Mouse (Mus musculus) stomach, embryonic 15.5 days (tissue): ENCODE data around the gene Cdk10. TPM values are rescaled to one million over a fixed set of nuclear protein-coding genes. Genes with fewer than 3 reads are reported as not detected.
"Not testable (repeated sequence)": the region's sequence is repeated elsewhere in the genome, so short reads cannot be mapped to it uniquely, and the experiment has no call there.

ENCODE experiments used
- ATAC-seq: fragments of 200-750 bp; cut with Nextera tagmentation; 2 replicates; pipeline ENCODE4 v1.8.0; 2017; ENCODE audit warnings: low read depth, moderate number of reproducible peaks, moderate TSS enrichment; ENCODE audit not compliant: insufficient read depth, low FRiP score
- H3K27ac ChIP-seq: fragments of 300-500 bp; sonication (generic); 2 replicates; pipeline ENCODE4 v1.5.1; 2015; ENCODE audit warnings: mild to moderate bottlenecking, inconsistent platforms
- H3K27me3 ChIP-seq: fragments of 300-500 bp; sonication (generic); replicated peaks from 2 replicates; pipeline ENCODE4 v1.6.1; 2015; ENCODE audit warnings: inconsistent platforms
- H3K36me3 ChIP-seq: fragments of 300-500 bp; sonication (generic); 2 replicates; pipeline ENCODE4 v1.6.1; 2015; ENCODE audit warnings: inconsistent platforms
- H3K4me1 ChIP-seq: fragments of 300-500 bp; sonication (generic); 2 replicates; pipeline ENCODE4 v1.6.1; 2015; ENCODE audit warnings: inconsistent platforms
- H3K4me2 ChIP-seq: fragments of 300-500 bp; sonication (generic); 2 replicates; pipeline ENCODE4 v1.6.1; 2015; ENCODE audit warnings: mild to moderate bottlenecking, inconsistent platforms
- H3K4me3 ChIP-seq: fragments of 300-500 bp; sonication (generic); replicated peaks from 2 replicates; pipeline ENCODE4 v1.5.1; 2015; ENCODE audit warnings: inconsistent platforms
- H3K9ac ChIP-seq: fragments of 300-500 bp; sonication (generic); 2 replicates; pipeline ENCODE4 v1.6.1; 2015; ENCODE audit warnings: inconsistent platforms
- H3K9me3 ChIP-seq: fragments of 300-500 bp; sonication (generic); 2 replicates; pipeline ENCODE4 v1.6.1; 2016; ENCODE audit warnings: inconsistent platforms
- WGBS: fragments of 180-500 bp; shearing (Covaris S2); methylation state at CpG from one replicate; pipeline ENCODE4 v1.1.7; 2015; 5-methylcytosine and 5-hydroxymethylcytosine counted together
- polyA plus RNA-seq: library from polyadenylated mRNA; unstranded; fragments of >200 nt; fragmentation: Nextera tagmentation; extraction: Ambion mirVana; gene quantifications from 2 replicates; pipeline ENCODE4 v1.2.1, GENCODE M21; 2015

The Cdk10 gene
- polyA plus RNA-seq, 1 experiment from 2014 or later, result 28.8 TPM

GRCm38 (mm10) chr8:123203571-123203970 is 21.1 kb upstream of the Cdk10 start:
- Histone ChIP-seq H3K9me3 (no peaks in the 10 kb centered on the region), H3K4me3 (no peak overlapping the region), H3K36me3 (peaks cover 30% of the 10 kb centered on the region), H3K27ac (no peak overlapping the region), H3K27me3 (no peaks in the 10 kb centered on the region), H3K9ac (no peak overlapping the region), H3K4me2 (no peak overlapping the region), H3K4me1 (no peaks in the 10 kb centered on the region)
- WGBS, result 78% methylated on average over 3 of the region's 3 CpGs
- ATAC-seq, result no peak

- peaks cover 30% of the 10 kb centered on the region for H3K36me3 ChIP-seq
- H3K9me3 ChIP-seq, result no peaks in the 10 kb centered on the region
- H3K27ac ChIP-seq, result 0 out of 2 replicates have a peak overlapping the region, but pooled peaks have one; percentile 58
- H3K27me3 ChIP-seq, result no peaks in the 10 kb centered on the region
- peaks cover 13% of the 10 kb centered on the region for H3K4me1 ChIP-seq
- peak overlapping the region; percentile 98 for H3K4me3 ChIP-seq
- no peak for ATAC-seq
- 35% methylated on average over 10 of the region's 10 CpGs for WGBS
- peak overlapping the region; percentile 100 for H3K9ac ChIP-seq
- H3K4me2 ChIP-seq, result peak overlapping the region; percentile 81
These were observed 12.8 kb upstream of the Cdk10 start for GRCm38 (mm10) chr8:123211876-123212275.

- no peaks in the 10 kb centered on the region for H3K27me3 ChIP-seq
- peak within 1 kb of the TSS; percentile 58; the same call in 1 of the 2 replicates for H3K27ac ChIP-seq
- peak; percentile 94 for ATAC-seq
- H3K36me3 ChIP-seq, result peaks cover 24% of the 10 kb centered on the region
- H3K4me3 ChIP-seq, result peak within 1 kb of the TSS; percentile 98
- peak within 1 kb of the TSS; percentile 81 for H3K4me2 ChIP-seq
- peak within 1 kb of the TSS; percentile 100 for H3K9ac ChIP-seq
- 2% methylated on average over 70 of the region's 76 CpGs for WGBS
- no peaks in the 10 kb centered on the region for H3K9me3 ChIP-seq
- peaks cover 13% of the 10 kb centered on the region for H3K4me1 ChIP-seq
These were observed 12.1 kb upstream of the Cdk10 start, which contains the start of the genes Chmp1a and Spata33 for GRCm38 (mm10) chr8:123212321-123213117. Gene Chmp1a, minus strand, starts transcription at chr8:123212763. Gene Spata33, plus strand, starts transcription at chr8:123212832.

DNA sequence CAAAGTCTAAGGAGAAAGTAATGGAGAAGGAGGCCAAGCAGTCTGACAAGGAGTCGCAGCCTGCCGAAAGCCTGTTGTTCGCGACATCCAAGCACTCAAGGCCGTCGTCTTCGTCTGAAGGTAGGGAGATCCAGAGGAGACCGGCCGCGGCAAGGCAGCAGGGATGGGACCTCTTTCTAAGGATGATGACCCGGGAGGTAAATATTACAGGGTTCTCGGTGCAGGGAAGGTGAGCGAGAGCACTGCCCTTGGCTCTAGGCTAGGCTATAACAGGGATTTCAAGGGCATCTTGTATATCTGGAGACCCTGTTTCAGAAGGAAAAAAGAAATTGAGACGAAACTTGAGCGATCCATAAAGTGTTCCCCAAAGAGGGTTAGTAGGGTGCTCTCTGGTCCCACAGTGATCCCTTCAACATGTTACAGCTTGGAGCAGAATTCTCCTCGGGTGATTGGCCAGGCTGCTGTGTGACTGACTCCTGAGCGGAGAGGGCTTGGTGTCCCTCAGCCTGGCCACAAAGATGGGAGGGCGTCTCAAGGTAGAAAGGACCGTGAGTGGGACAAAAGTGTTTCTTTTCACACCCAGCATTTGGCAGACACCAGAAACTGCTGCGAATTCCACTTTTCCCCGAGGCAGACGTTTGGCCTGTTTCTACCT is 11.4 kb upstream of the Cdk10 start:
- Histone ChIP-seq H3K9ac (peak overlapping the region; percentile 27; the same call in 1 of the 2 replicates), H3K9me3 (no peaks in the 10 kb centered on the region), H3K4me2 (peak overlapping the region; percentile 81), H3K4me1 (peaks cover 13% of the 10 kb centered on the region), H3K36me3 (peaks cover 17% of the 10 kb centered on the region; the same call in 1 of the 2 replicates), H3K27ac (0 out of 2 replicates have a peak overlapping the region, but pooled peaks have one; percentile 21), H3K27me3 (no peaks in the 10 kb centered on the region), H3K4me3 (peak overlapping the region; percentile 98)
- ATAC-seq, result no peak; the same call in none of the 2 replicates
- WGBS, result 11% methylated on average over 22 of the region's 22 CpGs

GRCm38 (mm10) chr8:123215430-123215829 is 9.2 kb upstream of the Cdk10 start:
- no peak overlapping the region for H3K9ac ChIP-seq
- H3K27me3 ChIP-seq, result no peaks in the 10 kb centered on the region
- ATAC-seq, result no peak
- no peaks in the 10 kb centered on the region for H3K9me3 ChIP-seq
- H3K4me2 ChIP-seq, result no peak overlapping the region
- WGBS, result 87% methylated on average over 3 of the region's 3 CpGs
- H3K4me1 ChIP-seq, result peaks cover 13% of the 10 kb centered on the region
- no peaks in the 10 kb centered on the region for H3K36me3 ChIP-seq
- H3K27ac ChIP-seq, result no peak overlapping the region
- no peak overlapping the region for H3K4me3 ChIP-seq

GRCm38 (mm10) chr8:123220917-123221316 is 3.7 kb upstream of the Cdk10 start:
- Histone ChIP-seq H3K9ac (no peak overlapping the region), H3K9me3 (no peaks in the 10 kb centered on the region), H3K4me1 (peaks cover 13% of the 10 kb centered on the region), H3K4me2 (no peak overlapping the region), H3K27me3 (no peaks in the 10 kb centered on the region), H3K27ac (no peak overlapping the region), H3K4me3 (no peak overlapping the region), H3K36me3 (no peaks in the 10 kb centered on the region)
- no peak for ATAC-seq
- 62% methylated on average over 1 of the region's 1 CpGs for WGBS

DNA sequence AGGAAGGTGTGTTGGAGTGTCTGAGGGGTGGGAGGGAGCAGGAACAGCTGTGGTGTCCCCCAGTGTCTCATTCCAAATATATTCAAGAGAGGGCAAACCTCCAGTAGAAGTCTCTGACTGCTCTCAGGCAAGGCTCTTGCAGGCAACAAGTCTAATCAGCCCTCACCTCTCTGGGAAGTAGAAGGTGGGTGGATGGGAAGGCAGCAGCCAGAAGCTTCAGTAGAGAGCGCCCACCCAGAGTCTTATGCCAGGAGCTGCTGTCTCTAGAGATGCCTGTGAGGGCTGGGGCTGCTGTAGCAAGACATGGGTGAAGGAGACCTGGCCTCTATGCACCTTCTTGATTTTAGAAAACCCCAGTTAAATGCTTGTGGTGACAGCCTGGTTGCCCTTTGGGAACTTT is 3.8 kb downstream of the Cdk10 start:
- Histone ChIP-seq H3K9ac (no peak overlapping the region), H3K4me3 (no peak overlapping the region), H3K27me3 (no peaks in the 10 kb centered on the region), H3K36me3 (0 out of 2 replicates have a peak, but pooled peaks cover 14% of the 10 kb centered on the region), H3K4me2 (no peak overlapping the region), H3K9me3 (no peaks in the 10 kb centered on the region), H3K4me1 (peaks cover 13% of the 10 kb centered on the region), H3K27ac (no peak overlapping the region)
- 100% methylated on average over 1 of the region's 1 CpGs for WGBS
- ATAC-seq, result no peak

DNA sequence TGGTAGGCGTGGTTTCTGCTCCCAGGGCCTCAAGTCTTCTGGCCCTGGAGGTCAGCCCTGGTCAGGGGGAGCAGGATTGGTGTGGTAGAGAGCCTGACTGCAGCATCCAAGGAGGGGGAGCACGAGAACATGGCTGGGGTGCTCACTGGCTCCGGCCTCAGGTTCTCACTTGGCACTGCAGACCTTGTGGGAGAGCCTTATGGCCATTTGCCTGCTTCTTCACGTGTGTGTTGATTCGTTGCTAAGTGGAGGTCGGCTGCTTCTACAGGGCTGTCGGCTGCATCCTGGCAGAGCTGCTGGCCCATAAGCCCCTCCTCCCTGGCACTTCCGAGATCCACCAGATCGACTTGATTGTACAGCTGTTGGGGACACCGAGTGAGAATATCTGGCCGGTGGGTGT is 5.7 kb downstream of the Cdk10 start:
- 83% methylated on average over 11 of the region's 11 CpGs for WGBS

GRCm38 (mm10) chr8:123231742-123232141 is 7.1 kb downstream of the Cdk10 start:
- no peak for ATAC-seq
- Histone ChIP-seq H3K4me1 (peaks cover 8% of the 10 kb centered on the region), H3K27ac (no peak overlapping the region), H3K36me3 (0 out of 2 replicates have a peak, but pooled peaks cover 12% of the 10 kb centered on the region), H3K4me2 (no peak overlapping the region), H3K9me3 (no peaks in the 10 kb centered on the region), H3K27me3 (peaks cover 14% of the 10 kb centered on the region; the same call in 1 of the 2 replicates), H3K4me3 (no peak overlapping the region), H3K9ac (no peak overlapping the region)
- 58% methylated on average over 5 of the region's 5 CpGs for WGBS

More for the DNA sequence above, 5.7 kb downstream of the Cdk10 start:
- ATAC-seq, H3K9ac ChIP-seq, H3K4me2 ChIP-seq, H3K27ac ChIP-seq, H3K9me3 ChIP-seq, H3K4me3 ChIP-seq: not testable (repeated sequence)
- peaks cover 10% of the 10 kb centered on the region for H3K4me1 ChIP-seq
- peaks cover 11% of the 10 kb centered on the region; the same call in 1 of the 2 replicates for H3K27me3 ChIP-seq
- H3K36me3 ChIP-seq, result 0 out of 2 replicates have a peak, but pooled peaks cover 14% of the 10 kb centered on the region

GRCm38 (mm10) chr8:123232553-123232952 is 7.9 kb downstream of the Cdk10 start:
- H3K36me3 ChIP-seq, result 0 out of 2 replicates have a peak, but pooled peaks cover 11% of the 10 kb centered on the region
- H3K27ac ChIP-seq, result no peak overlapping the region
- no peak for ATAC-seq
- H3K9me3 ChIP-seq, result no peaks in the 10 kb centered on the region
- 29% methylated on average over 7 of the region's 7 CpGs for WGBS
- H3K4me1 ChIP-seq, result peaks cover 8% of the 10 kb centered on the region
- no peak overlapping the region for H3K4me3 ChIP-seq
- H3K4me2 ChIP-seq, result no peak overlapping the region
- H3K27me3 ChIP-seq, result peaks cover 14% of the 10 kb centered on the region; the same call in 1 of the 2 replicates
- no peak overlapping the region for H3K9ac ChIP-seq

GRCm38 (mm10) chr8:123233300-123233699 is 8.7 kb downstream of the Cdk10 start:
- peaks cover 14% of the 10 kb centered on the region; the same call in 1 of the 2 replicates for H3K27me3 ChIP-seq
- no peak overlapping the region for H3K27ac ChIP-seq
- no peaks in the 10 kb centered on the region for H3K9me3 ChIP-seq
- H3K4me1 ChIP-seq, result peaks cover 8% of the 10 kb centered on the region
- no peak overlapping the region for H3K4me2 ChIP-seq
- WGBS, result 62% methylated on average over 13 of the region's 13 CpGs
- 0 out of 2 replicates have a peak, but pooled peaks cover 10% of the 10 kb centered on the region for H3K36me3 ChIP-seq
- H3K9ac ChIP-seq, result no peak overlapping the region
- H3K4me3 ChIP-seq, result no peak overlapping the region
- ATAC-seq, result no peak
